Mouse (Mus musculus) limb, embryonic 13.5 days (tissue): ENCODE data around the gene Arhgap44. TPM values are rescaled to one million over a fixed set of nuclear protein-coding genes. Genes with fewer than 3 reads are reported as not detected.

Experiments
- ATAC-seq: fragments of 200-750 bp; cut with Nextera tagmentation; 2 replicates; pipeline ENCODE4 v1.8.0; 2017; ENCODE audit warnings: low read depth, moderate number of reproducible peaks, moderate TSS enrichment; ENCODE audit not compliant: low FRiP score
- H3K27ac ChIP-seq: fragments of 300-500 bp; sonication (generic); 2 replicates; pipeline ENCODE4 v1.5.1; 2015; ENCODE audit warnings: inconsistent platforms, mild to moderate bottlenecking, moderate library complexity
- H3K27me3 ChIP-seq: fragments of 300-500 bp; sonication (generic); 2 replicates; pipeline ENCODE4 v1.6.1; 2015; ENCODE audit warnings: mild to moderate bottlenecking, inconsistent platforms
- H3K36me3 ChIP-seq: fragments of 300-500 bp; sonication (generic); 2 replicates; pipeline ENCODE4 v1.6.1; 2015; ENCODE audit warnings: inconsistent platforms, mild to moderate bottlenecking, moderate library complexity
- H3K4me1 ChIP-seq: fragments of 300-500 bp; sonication (generic); 2 replicates; pipeline ENCODE4 v1.6.1; 2015; ENCODE audit warnings: inconsistent platforms
- H3K4me2 ChIP-seq: fragments of 300-500 bp; sonication (generic); replicated peaks from 2 replicates; pipeline ENCODE4 v1.6.1; 2015; ENCODE audit warnings: inconsistent platforms, mild to moderate bottlenecking, moderate library complexity
- H3K4me3 ChIP-seq: fragments of 300-500 bp; sonication (generic); 2 replicates; pipeline ENCODE4 v1.5.1; 2015; ENCODE audit warnings: moderate library complexity, mild to moderate bottlenecking, inconsistent platforms
- H3K9ac ChIP-seq: fragments of 300-500 bp; sonication (generic); 2 replicates; pipeline ENCODE4 v1.6.1; 2015; ENCODE audit warnings: mild to moderate bottlenecking, inconsistent platforms
- H3K9me3 ChIP-seq: fragments of 300-500 bp; sonication (generic); 2 replicates; pipeline ENCODE4 v1.6.1; 2016; ENCODE audit warnings: inconsistent platforms
- WGBS: fragments of 180-500 bp; shearing (Covaris S2); methylation state at CpG from one replicate; pipeline ENCODE4 v1.1.7; 2015; 5-methylcytosine and 5-hydroxymethylcytosine counted together
- microRNA-seq: library from miRNA; unstranded; fragments of <30 nt; microRNA quantifications from one replicate; pipeline ENCODE4, GENCODE M21; 2016
- polyA plus RNA-seq: library from polyadenylated mRNA; unstranded; fragments of >200 nt; fragmentation: Nextera tagmentation; extraction: Ambion mirVana; gene quantifications from 2 replicates; pipeline ENCODE4 v1.2.1, GENCODE M21; 2015

The Arhgap44 gene
- polyA plus RNA-seq, 1 experiment from 2014 or later: 5.5 TPM

DNA sequence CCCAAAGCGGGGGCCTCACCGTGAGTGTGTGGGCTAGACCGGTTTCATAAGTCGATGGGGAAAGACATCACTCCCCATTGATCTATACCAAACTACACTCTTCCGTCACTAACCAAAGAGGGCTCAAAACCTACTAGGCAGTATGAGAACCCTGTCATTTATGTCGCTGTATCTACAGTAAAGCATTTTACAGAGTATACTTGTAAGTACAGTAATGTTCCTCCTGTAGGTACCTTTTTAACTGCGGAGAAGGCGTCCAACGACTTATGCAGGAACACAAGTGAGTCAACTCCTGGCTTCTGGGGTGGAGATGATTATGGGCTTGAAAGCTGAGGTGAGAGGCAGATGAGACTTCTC is 183.3 kb downstream of the Arhgap44 start:
- peak overlapping the region; percentile 85 for H3K9ac ChIP-seq
- 0 out of 2 replicates have a peak, but pooled peaks cover 6% of the 10 kb centered on the region for H3K27me3 ChIP-seq
- H3K4me2 ChIP-seq: peak overlapping the region; percentile 92
- 11% methylated on average over 9 of the region's 9 CpGs for WGBS
- peaks cover 16% of the 10 kb centered on the region for H3K4me1 ChIP-seq
- peak overlapping the region; percentile 91 for H3K4me3 ChIP-seq
- no peak for ATAC-seq
- H3K9me3 ChIP-seq: no peaks in the 10 kb centered on the region
- peaks cover 38% of the 10 kb centered on the region for H3K36me3 ChIP-seq
- H3K27ac ChIP-seq: no peak overlapping the region

DNA sequence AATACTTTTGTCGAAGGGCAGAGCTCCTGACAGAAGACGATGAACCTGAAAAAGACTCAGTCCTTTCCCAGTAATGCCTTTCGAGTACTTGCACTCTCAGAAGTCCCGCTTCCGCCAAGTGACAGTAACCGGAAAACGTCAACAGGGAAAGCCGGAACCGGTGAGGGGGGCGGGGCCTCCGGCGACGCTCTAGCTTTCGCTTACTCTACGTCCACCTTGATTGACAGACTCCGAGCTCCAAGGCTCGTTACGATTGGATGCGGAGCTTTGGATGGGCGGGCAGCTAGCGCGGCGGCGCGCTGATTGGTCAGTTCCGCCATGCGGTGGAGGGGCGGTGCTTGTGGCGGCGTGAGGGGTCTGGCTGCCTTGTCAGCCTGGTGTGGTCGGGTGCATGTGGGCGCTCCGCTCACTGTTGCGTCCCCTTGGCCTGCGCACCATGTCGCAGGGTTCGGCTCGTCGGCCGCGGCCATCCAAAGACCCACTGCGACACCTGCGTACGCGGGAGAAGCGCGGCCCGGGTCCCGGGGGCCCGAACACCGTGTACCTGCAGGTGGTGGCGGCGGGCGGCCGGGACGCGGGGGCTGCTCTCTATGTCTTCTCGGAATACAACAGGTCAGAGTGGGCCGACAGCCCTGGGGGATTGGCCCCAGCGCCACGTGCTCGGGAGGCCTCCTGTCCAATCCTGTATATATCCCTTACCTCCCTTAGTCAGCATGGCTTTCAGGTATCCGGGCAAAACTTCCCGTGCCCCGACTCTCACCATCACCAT is 183.9 kb downstream of the Arhgap44 start, which contains the start of gene Elac2:
Elac2 (plus strand) TSS at position 319 of the 769 bp plus-strand sequence.
- Histone ChIP-seq H3K36me3 (peaks cover 32% of the 10 kb centered on the region), H3K9ac (peak within 1 kb of the TSS; percentile 85), H3K4me1 (peaks cover 16% of the 10 kb centered on the region), H3K4me3 (peak within 1 kb of the TSS; percentile 91), H3K27me3 (0 out of 2 replicates have a peak, but pooled peaks cover 7% of the 10 kb centered on the region), H3K4me2 (peak within 1 kb of the TSS; percentile 92), H3K9me3 (no peaks in the 10 kb centered on the region), H3K27ac (no peak within 1 kb of the TSS)
- peak; percentile 100 for ATAC-seq
- WGBS: under 1% methylated on average over 65 of the region's 65 CpGs

DNA sequence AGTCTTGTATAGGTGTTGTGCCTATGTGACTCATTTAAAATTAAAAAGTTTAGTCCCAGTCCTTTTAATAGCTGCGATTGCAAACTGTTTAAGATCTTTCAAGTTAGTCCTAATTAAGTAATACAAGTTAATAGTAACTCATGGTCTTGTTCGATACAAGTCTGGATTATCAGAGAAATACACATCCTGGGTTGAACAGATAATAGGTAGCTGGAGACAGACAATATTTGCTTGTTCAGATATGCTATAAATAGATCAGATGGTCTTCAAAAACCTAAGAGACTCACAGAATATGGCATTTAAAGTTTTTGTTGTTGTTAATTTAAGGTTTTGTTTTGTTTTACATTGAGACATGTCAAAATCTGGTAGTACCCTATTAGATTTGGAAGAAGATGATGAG is 190.3 kb downstream of the Arhgap44 start:
- Histone ChIP-seq H3K27ac (no peak overlapping the region), H3K4me3 (no peak overlapping the region), H3K36me3 (no peaks in the 10 kb centered on the region), H3K27me3 (peaks cover 15% of the 10 kb centered on the region; the same call in 1 of the 2 replicates), H3K4me1 (peaks cover 20% of the 10 kb centered on the region), H3K9me3 (no peaks in the 10 kb centered on the region), H3K4me2 (no peak overlapping the region), H3K9ac (no peak overlapping the region)
- 79% methylated on average over 2 of the region's 2 CpGs for WGBS
- no peak for ATAC-seq

DNA sequence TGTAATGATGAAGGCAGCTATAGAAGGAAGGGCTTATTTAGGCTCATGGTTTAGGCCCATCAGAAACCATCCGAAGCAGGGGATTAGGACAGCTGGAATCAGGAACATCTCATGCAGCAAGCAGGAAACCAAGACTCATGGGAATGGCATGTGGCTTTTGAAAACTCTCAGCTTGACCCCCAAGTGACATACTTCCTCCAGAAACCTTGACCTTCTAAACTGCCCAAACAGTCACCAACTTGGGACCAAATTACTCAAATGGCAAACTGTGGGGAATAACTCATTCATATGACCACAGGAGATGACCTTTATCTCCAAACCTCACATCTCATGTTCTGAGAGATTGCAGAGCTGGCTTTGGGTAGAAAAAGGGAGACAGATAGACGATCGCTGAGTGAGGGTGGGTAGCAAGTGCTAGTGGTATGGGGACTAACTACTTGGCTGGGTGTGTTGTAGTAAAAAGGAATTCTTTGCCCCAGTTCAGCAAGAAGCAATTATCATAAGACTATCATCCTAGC is 191.2 kb downstream of the Arhgap44 start:
- 80% methylated on average over 3 of the region's 3 CpGs for WGBS
- peaks cover 28% of the 10 kb centered on the region for H3K4me1 ChIP-seq

DNA sequence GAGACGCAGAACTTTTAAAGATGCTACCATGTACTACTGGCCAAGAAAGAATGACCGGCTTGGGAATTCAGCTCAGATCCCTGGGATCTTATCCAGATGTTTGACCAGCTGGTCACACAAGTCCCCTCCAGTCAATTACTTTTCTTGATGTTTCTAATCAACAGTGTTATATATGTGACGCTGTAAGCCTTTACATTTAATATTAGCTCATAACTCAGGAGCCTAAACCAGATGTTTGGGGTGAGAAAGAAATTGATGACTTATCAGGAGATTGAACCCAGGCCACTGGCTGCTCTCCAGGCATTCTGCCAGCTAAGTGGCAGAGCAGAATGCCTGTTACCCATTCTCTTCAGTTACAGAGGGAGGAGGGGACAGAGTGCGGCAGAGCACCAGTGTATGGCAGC is 193.8 kb downstream of the Arhgap44 start:
- Histone ChIP-seq H3K4me1 (peaks cover 32% of the 10 kb centered on the region), H3K36me3 (no peaks in the 10 kb centered on the region), H3K4me2 (no peak overlapping the region), H3K27ac (no peak overlapping the region), H3K27me3 (peaks cover 13% of the 10 kb centered on the region; the same call in 1 of the 2 replicates), H3K9me3 (no peaks in the 10 kb centered on the region), H3K9ac (no peak overlapping the region), H3K4me3 (no peak overlapping the region)
- WGBS: 20% methylated on average over 4 of the region's 4 CpGs
- peak; percentile 52 for ATAC-seq

More for the DNA sequence above, 191.2 kb downstream of the Arhgap44 start:
- H3K27me3 ChIP-seq: peaks cover 17% of the 10 kb centered on the region; the same call in 1 of the 2 replicates
- H3K36me3 ChIP-seq: no peaks in the 10 kb centered on the region
- H3K4me3 ChIP-seq: no peak overlapping the region
- H3K9me3 ChIP-seq: no peaks in the 10 kb centered on the region
- H3K9ac ChIP-seq: no peak overlapping the region
- ATAC-seq: no peak
- H3K27ac ChIP-seq: no peak overlapping the region
- no peak overlapping the region for H3K4me2 ChIP-seq

DNA sequence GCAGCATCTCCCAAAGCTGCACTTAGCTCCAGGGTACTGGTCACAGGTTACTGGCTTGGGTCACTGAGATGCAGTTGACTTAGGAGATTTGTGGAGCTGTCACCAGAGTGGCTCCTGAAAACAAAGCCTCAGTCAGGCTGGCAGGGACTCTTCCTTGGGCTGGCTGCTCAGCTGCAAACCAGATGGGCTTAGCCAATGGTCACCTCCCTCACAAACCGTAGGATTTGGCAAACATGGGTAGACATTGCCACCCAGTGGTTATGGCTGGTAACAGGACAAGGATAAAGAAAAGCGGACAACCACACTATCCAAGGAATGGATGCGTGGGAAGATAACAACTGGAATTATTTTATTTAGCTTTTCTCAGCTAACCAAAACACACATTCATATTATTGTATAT is 194.3 kb downstream of the Arhgap44 start:
- Histone ChIP-seq H3K4me3 (no peak overlapping the region), H3K4me1 (peaks cover 32% of the 10 kb centered on the region), H3K4me2 (no peak overlapping the region), H3K27ac (no peak overlapping the region), H3K27me3 (peaks cover 13% of the 10 kb centered on the region; the same call in 1 of the 2 replicates), H3K9me3 (no peaks in the 10 kb centered on the region), H3K36me3 (no peaks in the 10 kb centered on the region), H3K9ac (no peak overlapping the region)
- 7% methylated on average over 3 of the region's 3 CpGs for WGBS
- ATAC-seq: peak; percentile 82

DNA sequence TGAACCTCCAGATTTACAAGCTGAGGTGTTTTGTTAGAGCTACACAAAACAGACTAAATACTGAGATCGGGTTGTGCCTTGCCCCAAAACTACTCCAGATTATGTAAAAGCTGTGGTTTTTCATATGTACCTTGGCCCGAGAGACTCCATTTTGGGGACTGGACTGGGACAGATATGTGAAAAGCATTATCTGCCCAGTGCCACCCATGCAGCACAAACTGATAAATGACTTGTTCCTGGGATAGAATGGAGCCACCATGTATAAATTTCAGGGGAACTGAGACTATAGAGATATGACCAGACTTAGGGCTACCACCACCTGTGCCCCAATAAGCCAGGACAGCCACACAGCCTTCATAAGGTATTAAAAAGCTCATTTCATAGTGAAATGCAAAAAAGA is 200.1 kb downstream of the Arhgap44 start:
- H3K27ac ChIP-seq: no peak overlapping the region
- no peaks in the 10 kb centered on the region for H3K9me3 ChIP-seq
- peaks cover 29% of the 10 kb centered on the region for H3K4me1 ChIP-seq
- no peak overlapping the region for H3K9ac ChIP-seq
- no peak overlapping the region for H3K4me3 ChIP-seq
- WGBS: 90% methylated on average over 2 of the region's 2 CpGs
- peaks cover 5% of the 10 kb centered on the region; the same call in 1 of the 2 replicates for H3K27me3 ChIP-seq
- H3K36me3 ChIP-seq: no peaks in the 10 kb centered on the region
- no peak for ATAC-seq
- no peak overlapping the region for H3K4me2 ChIP-seq

DNA sequence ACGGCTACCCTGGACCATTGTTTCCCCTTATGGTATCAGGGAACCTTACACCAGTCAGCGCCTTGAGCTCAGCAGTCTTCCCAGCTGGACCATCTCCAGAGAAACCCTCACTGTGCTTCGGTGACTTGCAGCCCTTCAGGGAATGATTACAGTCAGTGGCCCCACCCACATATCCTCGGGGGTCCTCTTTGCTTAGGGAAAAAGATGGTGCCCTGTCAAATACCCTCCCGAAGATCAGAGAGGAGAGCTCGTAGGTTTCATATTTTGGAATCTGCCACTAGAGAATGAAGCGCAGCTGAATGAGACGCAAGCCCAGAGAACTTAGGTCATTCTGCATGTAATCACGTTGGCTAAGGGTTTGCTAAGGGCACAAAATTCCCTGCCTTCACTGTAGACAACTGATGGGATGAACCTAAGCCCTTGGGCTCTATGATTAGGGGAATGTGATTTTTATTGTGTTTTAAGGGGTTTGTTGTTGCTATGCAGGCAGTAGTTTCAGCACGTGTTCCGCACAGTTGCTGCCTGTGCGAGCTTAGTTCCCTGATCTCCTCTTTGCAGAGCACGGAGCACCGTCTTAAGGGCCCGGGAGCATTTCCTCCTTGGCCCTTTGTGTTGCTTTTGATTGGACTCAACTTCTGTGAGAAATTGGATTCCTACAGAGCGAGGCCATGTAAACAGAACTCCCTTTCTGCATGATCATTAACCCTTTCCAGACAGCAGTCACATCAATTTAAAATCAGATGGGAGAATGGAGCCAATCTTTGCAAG is 205.6 kb downstream of the Arhgap44 start:
- no peaks in the 10 kb centered on the region for H3K36me3 ChIP-seq
- H3K27ac ChIP-seq: peak overlapping the region; percentile 33; the same call in 1 of the 2 replicates
- no peaks in the 10 kb centered on the region for H3K9me3 ChIP-seq
- 4% methylated on average over 16 of the region's 16 CpGs for WGBS
- ATAC-seq: 0 out of 2 replicates have a peak, but pooled peaks have one; percentile 49
- 0 out of 2 replicates have a peak, but pooled peaks cover 10% of the 10 kb centered on the region for H3K27me3 ChIP-seq
- H3K4me3 ChIP-seq: peak overlapping the region; percentile 15
- H3K4me1 ChIP-seq: peaks cover 46% of the 10 kb centered on the region
- peak overlapping the region; percentile 2; the same call in 1 of the 2 replicates for H3K9ac ChIP-seq
- peak overlapping the region; percentile 55 for H3K4me2 ChIP-seq

Small RNA genes within 50 kb of the gene (microRNA-seq; reads per million reads assigned to microRNA genes)
- not detected for gene Gm25991

Other genes with a start within 250 kb of the Arhgap44 start
- 25.6 and 26.3 TPM in 2 replicates for gene Elac2, start 183.9 kb downstream of the Arhgap44 start, polyA plus RNA-seq
- 0.13 TPM in 1 of 2 replicates, not detected in the other for gene 1700086D15Rik, start 3.1 kb downstream of the Arhgap44 start, polyA plus RNA-seq
- 0.26 and 0.53 TPM in 2 replicates for gene Myocd, start 107.0 kb upstream of the Arhgap44 start, polyA plus RNA-seq